In genomic region chr16:44616376-44616775, GRCm38 (mm10) we compare ENCODE assay signal across 8 mouse cellular contexts. TPM values are rescaled to one million over a fixed set of nuclear protein-coding genes. Genes with fewer than 3 reads are reported as not detected.
DNase-seq lines count a peak whose midpoint lies in the region; ATAC-seq and TF ChIP-seq lines count a peak whose summit lies in the region.

No protein-coding gene starts in this region.

- peak; percentile 68 for ATAC-seq in kidney, postnatal 0 days (replicated peaks; ENCODE audit: low FRiP score, low read depth)
- peak; percentile 53 for ATAC-seq in heart, postnatal 0 days (ENCODE audit: insufficient read depth, low read depth)
- ATAC-seq in midbrain, embryonic 14.5 days (ENCODE audit: low FRiP score, low TSS enrichment), result no peak

- no peaks in the 10 kb centered on the region for H3K36me3 ChIP-seq in kidney, postnatal 0 days (ENCODE audit: insufficient read depth, low read length)
- H3K36me3 ChIP-seq in heart, postnatal 0 days (replicated peaks; ENCODE audit: control insufficient read depth, insufficient read depth, low read length), result no peaks in the 10 kb centered on the region
- H3K36me3 ChIP-seq in midbrain, embryonic 14.5 days (ENCODE audit: control insufficient read depth, insufficient read depth, low read length), result no peaks in the 10 kb centered on the region

- TF ChIP-seq CTCF in kidney, postnatal 0 days (IDR thresholded peaks at IDR 0.05; ENCODE audit: low read depth), result no peak
- TF ChIP-seq CTCF in heart, postnatal 0 days (IDR thresholded peaks at IDR 0.05; ENCODE audit: low read depth), result no peak

- H3K27me3 ChIP-seq in kidney, postnatal 0 days (ENCODE audit: insufficient read depth, low read length), result no peaks in the 10 kb centered on the region
- H3K27me3 ChIP-seq in heart, postnatal 0 days (ENCODE audit: control insufficient read depth, insufficient read depth, low read length), result no peaks in the 10 kb centered on the region
- H3K27me3 ChIP-seq in midbrain, embryonic 14.5 days (ENCODE audit: control insufficient read depth, insufficient read depth, low read length), result no peaks in the 10 kb centered on the region

- WGBS in kidney, postnatal 0 days, result 8% methylated on average over 5 of the region's 5 CpGs
- 9% methylated on average over 5 of the region's 5 CpGs for WGBS in heart, postnatal 0 days
- WGBS in midbrain, embryonic 14.5 days, result 29% methylated on average over 5 of the region's 5 CpGs

- peak; percentile 78 for DNase-seq in kidney, postnatal 0 days (ENCODE audit: low spot score)
- DNase-seq in kidney, postnatal 14 days, result no peak
- peak; percentile 73 for DNase-seq in embryo, embryonic 11 days
- DNase-seq in heart, postnatal 0 days (ENCODE audit: low spot score), result peak; percentile 34
- DNase-seq in midbrain, embryonic 14.5 days, result peak; percentile 34
- no peak for DNase-seq in frontal cortex, postnatal 10 days (ENCODE audit: low spot score in 2 of 2)
- no peak for DNase-seq in kidney, postnatal 10 days
- DNase-seq in right cerebral cortex, adult 2 months (ENCODE audit: low spot score in 2 of 2), result no peak

- peaks cover 12% of the 10 kb centered on the region; the same call in 1 of the 2 replicates for H3K4me1 ChIP-seq in kidney, postnatal 0 days (replicated peaks; ENCODE audit: insufficient read depth, low read length)
- peaks cover 11% of the 10 kb centered on the region for H3K4me1 ChIP-seq in heart, postnatal 0 days (ENCODE audit: control insufficient read depth, insufficient read depth)
- H3K4me1 ChIP-seq in midbrain, embryonic 14.5 days (ENCODE audit: control insufficient read depth, insufficient read depth, low read length), result peaks cover 3% of the 10 kb centered on the region; the same call in 1 of the 2 replicates

- H3K27ac ChIP-seq in kidney, postnatal 0 days, result 0 out of 2 replicates have a peak overlapping the region, but pooled peaks have one; percentile 38
- peak overlapping the region; percentile 31; the same call in 1 of the 2 replicates for H3K27ac ChIP-seq in heart, postnatal 0 days (ENCODE audit: low read depth)
- H3K27ac ChIP-seq in midbrain, embryonic 14.5 days (replicated peaks; ENCODE audit: low read depth, low read length), result peak overlapping the region; percentile 8; the same call in 1 of the 2 replicates

- H3K9me3 ChIP-seq in kidney, postnatal 0 days (replicated peaks; ENCODE audit: low read length), result no peaks in the 10 kb centered on the region
- H3K9me3 ChIP-seq in heart, postnatal 0 days (replicated peaks; ENCODE audit: control insufficient read depth, low read length), result no peaks in the 10 kb centered on the region
- no peaks in the 10 kb centered on the region for H3K9me3 ChIP-seq in midbrain, embryonic 14.5 days (ENCODE audit: control insufficient read depth, low read length)

- no peak for TF ChIP-seq EP300 in heart, postnatal 0 days (IDR thresholded peaks at IDR 0.05; ENCODE audit: low read depth)

- no peak overlapping the region for H3K4me3 ChIP-seq in kidney, postnatal 0 days (replicated peaks; ENCODE audit: low read depth, low read length)
- no peak overlapping the region for H3K4me3 ChIP-seq in heart, postnatal 0 days (ENCODE audit: low read depth, low read length)
- H3K4me3 ChIP-seq in midbrain, embryonic 14.5 days (replicated peaks; ENCODE audit: low read depth, low read length), result no peak overlapping the region

- no peak overlapping the region for H3K4me2 ChIP-seq in kidney, postnatal 0 days (ENCODE audit: low read length)
- no peak overlapping the region; the same call in 1 of the 2 replicates for H3K4me2 ChIP-seq in heart, postnatal 0 days (ENCODE audit: low read depth, low read length)
- H3K4me2 ChIP-seq in midbrain, embryonic 14.5 days (ENCODE audit: low read length), result no peak overlapping the region

- peak overlapping the region; percentile 43; the same call in 1 of the 2 replicates for H3K9ac ChIP-seq in kidney, postnatal 0 days (ENCODE audit: low read depth, low read length)
- no peak overlapping the region for H3K9ac ChIP-seq in heart, postnatal 0 days (replicated peaks; ENCODE audit: low read depth, low read length)
- H3K9ac ChIP-seq in midbrain, embryonic 14.5 days (replicated peaks; ENCODE audit: low read length), result no peak overlapping the region

RNA-seq across cellular contexts. Expression of gene Boc, which starts 57.7 kb away (rescaled TPM):
- 13.4 and 13.5 TPM in 2 replicates for polyA plus RNA-seq in kidney, postnatal 0 days (2015; fragmentation: Nextera tagmentation; extraction: Ambion mirVana)
- total RNA-seq in heart, postnatal 0 days (2014; rRNA removed; ENCODE audit: low replicate concordance), result 9.8 TPM in 2 replicates
- polyA plus RNA-seq in heart, postnatal 0 days (2015; fragmentation: Nextera tagmentation; extraction: Ambion mirVana), result 2.6 and 3.1 TPM in 2 replicates
- 14.1 and 22.6 TPM in 2 replicates for polyA plus RNA-seq in midbrain, embryonic 14.5 days (2014; fragmentation: Nextera tagmentation; extraction: Ambion mirVana)

Comparison
In these comparisons a context has a peak if more than half of its experiments do, and no peak if none do; other contexts are left out.
1. DNase-seq: peak in kidney, postnatal 0 days (single experiment), embryo, embryonic 11 days (single experiment), heart, postnatal 0 days (single experiment) and midbrain, embryonic 14.5 days (single experiment); none in kidney, postnatal 14 days (single experiment), frontal cortex, postnatal 10 days (0 of 2), kidney, postnatal 10 days (single experiment) and right cerebral cortex, adult 2 months (0 of 2).
2. Peak in every context shown above with its lines, with median percentiles within 50 percentile points of each other: H3K27ac ChIP-seq.